Comparison of ENCODE assay signal across 27 mouse cellular contexts in genomic region chr3:116419791-116420190, GRCm38 (mm10). TPM values are rescaled to one million over a fixed set of nuclear protein-coding genes. Genes with fewer than 3 reads are reported as not detected.
DNase-seq lines count a peak whose midpoint lies in the region; ATAC-seq lines count a peak whose summit lies in the region.
"Had no signal": no experiment of that assay in that cellular context is flagged by ENCODE, and none has a peak within 500 bp of the region (broad histone marks: within the 10 kb centered on the region; RNA-seq: fewer than 3 reads in every experiment).

No protein-coding gene starts in this region.

- H3K9ac ChIP-seq in intestine, embryonic 15.5 days = no peak overlapping the region
- H3K9ac ChIP-seq: embryonic facial prominence, embryonic 12.5 days; embryonic facial prominence, embryonic 15.5 days; forebrain, embryonic 12.5 days; heart, embryonic 13.5 days; hindbrain, embryonic 13.5 days had no signal

- peaks cover 48% of the 10 kb centered on the region for H3K36me3 ChIP-seq in heart, embryonic 10.5 days
- no peaks in the 10 kb centered on the region for H3K36me3 ChIP-seq in intestine, embryonic 15.5 days

- no peak overlapping the region for H3K4me2 ChIP-seq in intestine, embryonic 15.5 days (replicated peaks)
- H3K4me2 ChIP-seq: embryonic facial prominence, embryonic 12.5 days; embryonic facial prominence, embryonic 15.5 days; heart, embryonic 13.5 days; hindbrain, embryonic 13.5 days had no signal

- H3K9me3 ChIP-seq in heart, embryonic 10.5 days = no peaks in the 10 kb centered on the region
- no peaks in the 10 kb centered on the region for H3K9me3 ChIP-seq in intestine, embryonic 15.5 days
- H3K9me3 ChIP-seq: embryonic facial prominence, embryonic 12.5 days; embryonic facial prominence, embryonic 15.5 days; forebrain, embryonic 12.5 days; G1E; heart, embryonic 13.5 days; hindbrain, embryonic 10.5 days; hindbrain, embryonic 13.5 days had no signal

- H3K4me1 ChIP-seq in heart, embryonic 10.5 days = peaks cover 18% of the 10 kb centered on the region
- H3K4me1 ChIP-seq in intestine, embryonic 15.5 days (replicated peaks) = peaks cover 4% of the 10 kb centered on the region

- 85% methylated on average over 11 of the region's 11 CpGs for WGBS in heart, embryonic 10.5 days
- WGBS in intestine, embryonic 15.5 days = 83% methylated on average over 11 of the region's 11 CpGs

- no peak for ATAC-seq in intestine, embryonic 15.5 days
- ATAC-seq: forebrain, embryonic 16.5 days; hindbrain, embryonic 16.5 days; intestine, embryonic 16.5 days; Patski had no signal

- intact Hi-C loops in heart, postnatal 36 days (cut with DNase I) = loop anchor here (5.0 to 10.0 kb wide), 3 partner anchors 32 to 325 kb away; partner anchors contain the start of gene Mfsd14a
- intact Hi-C loops in gastrocnemius, postnatal 14 days (cut with DNase I; ENCODE audit: low total_unique reads) = loop anchor here (5.0 kb wide), 2 partner anchors 77 to 83 kb away; no protein-coding TSS in a partner anchor

- no peak overlapping the region for H3K27ac ChIP-seq in heart, embryonic 10.5 days
- H3K27ac ChIP-seq in intestine, embryonic 15.5 days = no peak overlapping the region
- H3K27ac ChIP-seq: embryonic facial prominence, embryonic 12.5 days; embryonic facial prominence, embryonic 15.5 days; forebrain, embryonic 12.5 days; heart, embryonic 13.5 days; hindbrain, embryonic 10.5 days; hindbrain, embryonic 13.5 days had no signal

- no peak overlapping the region for H3K4me3 ChIP-seq in heart, embryonic 10.5 days
- H3K4me3 ChIP-seq in intestine, embryonic 15.5 days (replicated peaks) = no peak overlapping the region
- H3K4me3 ChIP-seq: embryonic facial prominence, embryonic 12.5 days; embryonic facial prominence, embryonic 15.5 days; forebrain, embryonic 12.5 days; heart, embryonic 13.5 days; hindbrain, embryonic 10.5 days; hindbrain, embryonic 13.5 days had no signal

- no peaks in the 10 kb centered on the region for H3K27me3 ChIP-seq in heart, embryonic 10.5 days (ENCODE audit: insufficient read depth, poor library complexity, severe bottlenecking)
- H3K27me3 ChIP-seq in intestine, embryonic 15.5 days (replicated peaks) = no peaks in the 10 kb centered on the region
- H3K27me3 ChIP-seq: CH12.LX; embryonic facial prominence, embryonic 12.5 days; embryonic facial prominence, embryonic 15.5 days; forebrain, embryonic 12.5 days; heart, embryonic 13.5 days; hindbrain, embryonic 13.5 days; Patski had no signal

- peak; percentile 69 for DNase-seq in gastrocnemius, adult 18-20 months (ENCODE audit: low spot score)
- DNase-seq in gastrocnemius, postnatal 10 days = no peak
- DNase-seq in heart, embryonic 10.5 days (ENCODE audit: low spot score) = peak; percentile 70
- DNase-seq in heart, postnatal 36 days = no peak
- peak; percentile 29 for DNase-seq in gastrocnemius, postnatal 14 days
- DNase-seq in ovary, adult 18-20 months (ENCODE audit: low spot score) = no peak
- DNase-seq: adrenal gland, postnatal 14 days; B cell, adult 2 months; cerebellum, adult 11 months; cerebellum, adult 2 months; cerebellum, adult 9-11 months; cerebellum, postnatal 25 days; heart, adult 18-20 months; kidney, adult 18-20 months had no signal

RNA-seq across cellular contexts. Expression of gene Cdc14a, which starts 4.0 kb away (rescaled TPM):
- total RNA-seq in gastrocnemius, adult 18-20 months (2021) = 10 to 100 TPM in 1 of 2 experiments, 1 to 10 TPM in 1; 9.4 to 16.7 TPM
- 10 to 100 TPM; 19.1 to 22.1 TPM for total RNA-seq in gastrocnemius, postnatal 10 days (2021)
- polyA plus RNA-seq in heart, embryonic 10.5 days (2016; fragmentation: Nextera tagmentation; extraction: Ambion mirVana) = 7.4 and 8.6 TPM in 2 replicates
- total RNA-seq in heart, postnatal 36 days (2021) = 1 to 10 TPM; 3.0 to 4.6 TPM
- 10 to 100 TPM; 17.0 to 23.9 TPM for total RNA-seq in gastrocnemius, postnatal 14 days (2021)
- 6.2 and 6.9 TPM in 2 replicates for polyA plus RNA-seq in intestine, embryonic 15.5 days (2015; fragmentation: Nextera tagmentation; extraction: Ambion mirVana)

Comparison
In these comparisons a context has a peak if more than half of its experiments do, and no peak if none do; other contexts are left out.
1. DNase-seq: peak in gastrocnemius, adult 18-20 months (single experiment), heart, embryonic 10.5 days (single experiment) and gastrocnemius, postnatal 14 days (single experiment); none in gastrocnemius, postnatal 10 days (single experiment), heart, postnatal 36 days (0 of 2) and ovary, adult 18-20 months (single experiment).